In the genomic region with DNA sequence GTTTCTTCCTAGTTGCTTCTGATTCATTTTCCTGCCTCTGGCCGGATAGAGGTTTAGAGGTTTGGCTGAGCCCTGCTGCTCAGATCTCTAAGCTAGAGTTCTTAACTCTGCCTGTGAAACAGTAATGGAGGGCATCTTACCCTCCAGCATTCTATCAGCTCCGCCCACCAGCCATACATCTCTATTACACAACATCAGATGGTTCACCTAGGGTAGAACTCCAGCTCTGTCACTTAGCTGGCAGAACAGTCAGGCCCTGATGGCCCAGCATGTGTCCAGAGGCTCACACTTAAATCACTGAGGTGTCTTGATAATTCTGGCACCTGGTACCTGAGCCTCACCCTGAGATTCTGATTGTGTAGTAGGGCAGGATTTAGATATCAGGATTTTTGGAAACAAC, we compare ENCODE assay signal across 9 mouse cellular contexts. TPM values are rescaled to one million over a fixed set of nuclear protein-coding genes. Genes with fewer than 3 reads are reported as not detected.
A peak's percentile ranks its signal among the peaks of the same experiment; 100 is the strongest.
DNase-seq lines count a peak whose midpoint lies in the region; ATAC-seq and TF ChIP-seq lines count a peak whose summit lies in the region.
"Had no signal": no experiment of that assay in that cellular context is flagged by ENCODE, and none has a peak within 500 bp of the region (broad histone marks: within the 10 kb centered on the region; RNA-seq: fewer than 3 reads in every experiment).

No protein-coding gene starts in this region.

- no peak for DNase-seq in kidney, adult 11 months
- DNase-seq in ZHBTc4 (ENCODE audit: low read depth, low spot score): peak; percentile 25
- peak; percentile 16 for DNase-seq in fat pad, adult 2 months (ENCODE audit: extremely low read depth, low read depth, low spot score)
- DNase-seq in limb, embryonic 14.5 days (ENCODE audit: low spot score): no peak
- no peak for DNase-seq in adrenal gland, postnatal 25 days
- no peak for DNase-seq in left cerebral cortex, postnatal 25 days (ENCODE audit: low spot score in 2 of 2)
- no peak for DNase-seq in urinary bladder, postnatal 25 days (ENCODE audit: low spot score)
- DNase-seq: cerebellum, adult 11 months had no signal

- ATAC-seq in kidney, embryonic 14.5 days (ENCODE audit: low FRiP score, low TSS enrichment): no peak
- no peak for ATAC-seq in limb, embryonic 14.5 days (ENCODE audit: low FRiP score, low read depth)

- intact Hi-C loops in left cerebral cortex, postnatal 25 days (cut with DNase I): no loop called here

- H3K9ac ChIP-seq in kidney, embryonic 14.5 days (ENCODE audit: low read depth, low read length): no peak overlapping the region; the same call in 1 of the 2 replicates
- no peak overlapping the region for H3K9ac ChIP-seq in limb, embryonic 14.5 days (ENCODE audit: low read depth, low read length, severe bottlenecking)

- no peaks in the 10 kb centered on the region for H3K9me3 ChIP-seq in kidney, embryonic 14.5 days (ENCODE audit: control insufficient read depth, low read length)
- no peaks in the 10 kb centered on the region for H3K9me3 ChIP-seq in limb, embryonic 14.5 days (ENCODE audit: control insufficient read depth, low read length)

- H3K36me3 ChIP-seq in kidney, embryonic 14.5 days (ENCODE audit: control insufficient read depth, insufficient read depth, low read length): 0 out of 2 replicates have a peak, but pooled peaks cover 4% of the 10 kb centered on the region
- H3K36me3 ChIP-seq in limb, embryonic 14.5 days (ENCODE audit: control insufficient read depth, insufficient read depth, low read length): peaks cover 13% of the 10 kb centered on the region; the same call in 1 of the 2 replicates

- H3K4me2 ChIP-seq in kidney, embryonic 14.5 days (replicated peaks; ENCODE audit: low read depth, low read length): no peak overlapping the region
- H3K4me2 ChIP-seq in limb, embryonic 14.5 days (replicated peaks; ENCODE audit: low read depth, low read length, severe bottlenecking): no peak overlapping the region

- WGBS in kidney, embryonic 14.5 days: 72% methylated on average over 2 of the region's 2 CpGs
- 54% methylated on average over 2 of the region's 2 CpGs for WGBS in limb, embryonic 14.5 days

- H3K4me3 ChIP-seq in kidney, embryonic 14.5 days (ENCODE audit: low read length): no peak overlapping the region
- no peak overlapping the region for H3K4me3 ChIP-seq in limb, embryonic 14.5 days (replicated peaks; ENCODE audit: low read length)

- H3K4me1 ChIP-seq in kidney, embryonic 14.5 days (ENCODE audit: control insufficient read depth, insufficient read depth, low read length): peaks cover 31% of the 10 kb centered on the region
- peaks cover 41% of the 10 kb centered on the region for H3K4me1 ChIP-seq in limb, embryonic 14.5 days (ENCODE audit: control insufficient read depth, insufficient read depth, low read length)

- TF ChIP-seq POLR2A in limb, embryonic 14.5 days (IDR thresholded peaks at IDR 0.05; ENCODE audit: borderline replicate concordance, extremely low read depth, insufficient read depth, insufficient read length): no peak

- H3K27ac ChIP-seq in kidney, embryonic 14.5 days (ENCODE audit: low read depth, low read length): peak overlapping the region; percentile 85; the same call in 1 of the 2 replicates
- H3K27ac ChIP-seq in limb, embryonic 14.5 days (replicated peaks; ENCODE audit: low read depth, low read length): peak overlapping the region; percentile 77

- H3K27me3 ChIP-seq in kidney, embryonic 14.5 days (ENCODE audit: control insufficient read depth, insufficient read depth, low read length): no peaks in the 10 kb centered on the region
- H3K27me3 ChIP-seq in limb, embryonic 14.5 days (ENCODE audit: control insufficient read depth, insufficient read depth, low read length): no peaks in the 10 kb centered on the region

RNA-seq across cellular contexts. Expression of a gene that starts 20.3 kb away (rescaled TPM):
- polyA plus RNA-seq in kidney, embryonic 14.5 days (2014; fragmentation: Nextera tagmentation; extraction: Ambion mirVana): 3.9 and 8.5 TPM in 2 replicates
- 14.9 and 16.3 TPM in 2 replicates for polyA plus RNA-seq in limb, embryonic 14.5 days (2012; rRNA removed)
- polyA plus RNA-seq in limb, embryonic 14.5 days (2014; fragmentation: Nextera tagmentation; extraction: Ambion mirVana): 12.7 and 13.6 TPM in 2 replicates
- total RNA-seq in adrenal gland, postnatal 25 days (2021): 14.7 and 15.1 TPM in 2 replicates
- total RNA-seq in left cerebral cortex, postnatal 25 days (2021): 10 to 100 TPM; 10.7 to 11.2 TPM

RNA-seq across cellular contexts. Expression of a gene that starts 43.6 kb away (rescaled TPM):
- polyA plus RNA-seq in kidney, embryonic 14.5 days (2014; fragmentation: Nextera tagmentation; extraction: Ambion mirVana): 73.8 and 119 TPM in 2 replicates
- 142 and 143 TPM in 2 replicates for polyA plus RNA-seq in limb, embryonic 14.5 days (2012; rRNA removed)
- polyA plus RNA-seq in limb, embryonic 14.5 days (2014; fragmentation: Nextera tagmentation; extraction: Ambion mirVana): 97.1 and 110 TPM in 2 replicates
- total RNA-seq in adrenal gland, postnatal 25 days (2021): 211 and 235 TPM in 2 replicates
- total RNA-seq in left cerebral cortex, postnatal 25 days (2021): 100 to 1,000 TPM; 324 to 332 TPM

Comparison
In these comparisons a context has a peak if more than half of its experiments do, and no peak if none do; other contexts are left out.
1. DNase-seq: peak in ZHBTc4 (single experiment) and fat pad, adult 2 months (single experiment); none in kidney, adult 11 months (single experiment), limb, embryonic 14.5 days (single experiment), adrenal gland, postnatal 25 days (single experiment), left cerebral cortex, postnatal 25 days (0 of 2) and urinary bladder, postnatal 25 days (single experiment).